15 mouse cellular contexts compared by ENCODE assay signal in the genomic region with DNA sequence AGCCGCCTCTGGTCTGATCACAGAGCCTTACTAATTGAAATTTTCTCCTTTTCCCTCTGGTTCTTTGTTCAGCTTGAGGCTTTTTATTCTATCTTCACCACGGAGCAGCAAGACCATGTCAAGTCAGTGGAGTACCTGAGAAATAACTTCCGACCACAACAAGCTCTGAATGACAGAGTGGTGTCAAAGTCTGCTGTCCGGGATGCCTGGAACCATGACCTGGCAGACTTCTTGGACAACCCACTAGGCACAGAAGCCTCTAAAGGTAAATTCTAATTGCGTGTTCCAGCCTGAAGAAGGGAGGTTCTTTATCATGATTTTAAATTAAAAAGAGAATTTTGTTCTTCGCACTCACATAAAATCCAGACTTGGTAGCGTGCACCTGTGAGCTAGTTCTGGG.
"Had no signal": no experiment of that assay in that cellular context is flagged by ENCODE, and none has a peak within 500 bp of the region (broad histone marks: within the 10 kb centered on the region; RNA-seq: fewer than 3 reads in every experiment).

No protein-coding gene starts in this region.

- H3K27ac ChIP-seq: neural tube, embryonic 15.5 days; stomach, embryonic 15.5 days; stomach, postnatal 0 days had no signal

- H3K9me3 ChIP-seq: neural tube, embryonic 15.5 days; stomach, embryonic 15.5 days had no signal

- H3K4me3 ChIP-seq: neural tube, embryonic 15.5 days; stomach, embryonic 15.5 days had no signal

- H3K4me1 ChIP-seq: neural tube, embryonic 15.5 days; stomach, embryonic 15.5 days had no signal

- H3K36me3 ChIP-seq: stomach, embryonic 15.5 days had no signal

- H3K9ac ChIP-seq: neural tube, embryonic 15.5 days; stomach, embryonic 15.5 days had no signal

- H3K27me3 ChIP-seq: neural tube, embryonic 15.5 days; stomach, embryonic 15.5 days had no signal

- DNase-seq: retina, postnatal 1 day; right cerebral cortex, adult 18-20 months; right cerebral cortex, postnatal 14 days; right cerebral cortex, postnatal 25 days; right cerebral cortex, postnatal 4 days; spleen, adult 18-20 months; thymus, adult 18-20 months; thymus, adult 2 months; thymus, postnatal 14 days; thymus, postnatal 25 days; thymus, postnatal 36 days; thymus, postnatal 4 days had no signal

- H3K4me2 ChIP-seq: neural tube, embryonic 15.5 days; stomach, embryonic 15.5 days had no signal
